Mouse (Mus musculus) liver, embryonic 14.5 days (tissue): ENCODE measurements around the gene Akr1b10. TPM values are rescaled to one million over a fixed set of nuclear protein-coding genes. Genes with fewer than 3 reads are reported as not detected.

ENCODE experiments used
- ATAC-seq: fragments of 200-750 bp; cut with Nextera tagmentation; 2 replicates; pipeline ENCODE4 v1.8.0; 2017; ENCODE audit warnings: moderate number of reproducible peaks, mild to moderate bottlenecking, moderate library complexity; ENCODE audit not compliant: insufficient read depth
- DNase-seq, 3 experiments: peaks; one replicate each; pipeline ENCODE4 v3.0.0-alpha.2; 2012 to 2013; ENCODE audit warnings: low read depth in 3 of 3, low spot score in 3 of 3
- H3K27ac ChIP-seq: fragments of 300-500 bp; sonication (generic); 2 replicates; pipeline ENCODE4 v1.5.1; 2014; ENCODE audit warnings: moderate library complexity, mild to moderate bottlenecking, control low read depth, inconsistent platforms
- H3K27me3 ChIP-seq: fragments of 300-500 bp; sonication (generic); 2 replicates; pipeline ENCODE4 v1.6.1; 2014; ENCODE audit warnings: mild to moderate bottlenecking, low read length, moderate library complexity; ENCODE audit not compliant: control insufficient read depth, insufficient read depth
- H3K36me3 ChIP-seq: fragments of 300-500 bp; sonication (generic); replicated peaks from 2 replicates; pipeline ENCODE4 v1.6.1; 2014; ENCODE audit warnings: low read depth; ENCODE audit not compliant: control insufficient read depth, insufficient read depth
- H3K4me1 ChIP-seq, 2 experiments: fragments of 200-500 bp in 1 of 2; fragments of 300-500 bp in 1 of 2; sonication (generic) in 1 of 2; replicated peaks; 2 replicates each; pipeline ENCODE4 v1.6.1; 2012 to 2014; ENCODE audit warnings: antibody characterized with exemption in 1 of 2, inconsistent platforms in 1 of 2, low read length in 1 of 2; ENCODE audit not compliant: control insufficient read depth in 2 of 2, insufficient read depth in 2 of 2
- H3K4me2 ChIP-seq: fragments of 300-500 bp; sonication (generic); 2 replicates; pipeline ENCODE4 v1.6.1; 2014; ENCODE audit warnings: low read depth, mild to moderate bottlenecking, control low read depth, moderate library complexity
- H3K4me3 ChIP-seq, 2 experiments: fragments of 200-500 bp in 1 of 2; fragments of 300-500 bp in 1 of 2; sonication (generic) in 1 of 2; 2 replicates each; pipeline ENCODE4 v1.5.1; 2012 to 2014; ENCODE audit warnings: low read depth in 2 of 2, low read length in 2 of 2, mild to moderate bottlenecking in 2 of 2, control low read depth in 1 of 2, inconsistent platforms in 1 of 2, moderate library complexity in 1 of 2; ENCODE audit not compliant: insufficient read depth in 1 of 2
- H3K9ac ChIP-seq: fragments of 300-500 bp; sonication (generic); replicated peaks from 2 replicates; pipeline ENCODE4 v1.6.1; 2014; ENCODE audit warnings: mild to moderate bottlenecking, control low read depth, moderate library complexity
- H3K9me3 ChIP-seq: fragments of 300-500 bp; sonication (generic); 2 replicates; pipeline ENCODE4 v1.6.1; 2016; ENCODE audit warnings: low read length, mixed read lengths; ENCODE audit not compliant: control insufficient read depth
- CTCF ChIP-seq: IDR thresholded peaks from 2 replicates; pipeline ENCODE4 v1.5.1; 2016; ENCODE audit warnings: antibody characterized with exemption, low read depth, control low read depth
- EP300 ChIP-seq: IDR thresholded peaks from 2 replicates; pipeline ENCODE4 v1.6.1; 2016; ENCODE audit warnings: antibody characterized with exemption, low read depth
- WGBS: fragments of 180-500 bp; shearing (Covaris S2); extraction: QIAGEN DNeasy Blood & Tissue Kit; methylation state at CpG from one replicate; pipeline ENCODE4 v1.1.7; 2014; ENCODE audit not compliant: insufficient replicate concordance; 5-methylcytosine and 5-hydroxymethylcytosine counted together
- polyA plus RNA-seq, 2 experiments: library from polyadenylated mRNA; depleted of rRNA in 1 of 2; stranded (reverse) in 1 of 2; unstranded in 1 of 2; fragments of >200 nt; fragmentation: Nextera tagmentation in 1 of 2; extraction: Ambion mirVana in 1 of 2; gene quantifications; 2 replicates each; pipeline versions ENCODE4 v1.2.1 to v1.2.3; 2012 to 2014

Gene Akr1b10
- polyA plus RNA-seq, 2 experiments, result 5.0 to 5.1 TPM

DNA sequence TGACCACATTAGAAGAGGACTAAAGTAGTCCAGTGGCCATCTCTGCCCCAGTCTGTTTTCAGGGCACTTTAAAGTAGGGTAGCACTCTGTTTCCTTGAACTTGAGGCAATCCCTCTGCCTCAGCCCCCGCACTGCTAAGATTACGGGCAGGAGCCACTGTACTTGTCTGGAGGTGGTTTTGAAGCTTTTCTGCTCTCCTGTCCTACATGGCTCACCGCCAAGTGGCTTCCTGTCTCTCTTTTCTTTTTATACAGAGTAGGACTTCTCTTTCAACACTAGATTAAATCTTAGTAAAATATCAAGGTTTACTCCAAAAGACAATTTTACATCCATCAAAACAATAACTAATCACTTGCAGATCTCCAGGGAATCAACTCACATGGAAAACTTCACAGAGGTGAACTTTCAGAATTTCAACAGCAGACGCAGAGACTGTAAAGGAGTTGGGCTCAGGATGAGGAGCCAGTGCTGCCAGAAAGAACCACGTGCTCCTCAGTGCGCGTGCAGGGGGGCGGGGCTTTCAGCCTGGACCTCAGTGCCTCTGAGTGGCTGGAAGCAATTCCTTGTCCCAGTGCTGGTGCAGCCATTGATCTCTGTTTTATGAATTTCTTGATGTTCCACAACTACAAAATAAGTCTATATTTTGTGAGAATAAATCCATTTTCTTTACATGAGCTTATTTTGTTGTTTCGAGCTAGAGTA lies 57.7 kb downstream of the Akr1b10 start:
- no peaks in the 10 kb centered on the region for H3K36me3 ChIP-seq
- no peak overlapping the region for H3K4me2 ChIP-seq
- H3K4me3 ChIP-seq, result no peak overlapping the region
- no peaks in the 10 kb centered on the region for H3K27me3 ChIP-seq
- no peaks in the 10 kb centered on the region for H3K4me1 ChIP-seq
- TF ChIP-seq EP300 (no peak), CTCF (no peak)
- no peak for DNase-seq
- no peak for ATAC-seq
- H3K27ac ChIP-seq, result no peak overlapping the region
- no peak overlapping the region for H3K9ac ChIP-seq
- H3K9me3 ChIP-seq, result no peaks in the 10 kb centered on the region
- 63% methylated on average over 9 of the region's 9 CpGs for WGBS

DNA sequence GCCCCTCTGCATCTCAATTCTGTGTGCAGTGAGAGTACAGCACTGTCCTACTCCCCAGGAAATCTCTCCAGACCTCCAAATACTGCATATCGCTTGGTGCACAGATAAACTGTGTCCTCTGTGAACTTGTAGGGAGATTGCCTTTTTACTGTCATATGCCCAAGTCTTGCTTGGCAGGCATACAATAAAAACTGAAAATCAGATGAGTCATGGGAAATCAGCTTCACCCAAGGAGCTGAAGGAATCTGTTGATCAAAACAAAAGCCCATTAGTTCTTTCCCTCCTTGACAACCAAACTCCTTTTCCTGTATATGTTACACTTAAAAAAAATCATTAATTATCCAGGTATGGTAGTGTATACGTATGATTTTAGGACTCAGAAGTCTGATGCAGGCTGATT lies 59.8 kb downstream of the Akr1b10 start:
- no peak for DNase-seq
- no peak overlapping the region for H3K9ac ChIP-seq
- no peak for ATAC-seq
- H3K4me1 ChIP-seq, result no peaks in the 10 kb centered on the region
- TF ChIP-seq EP300, result no peak
- TF ChIP-seq CTCF, result no peak
- H3K9me3 ChIP-seq, result no peaks in the 10 kb centered on the region
- WGBS, result 51% methylated on average over 2 of the region's 2 CpGs
- H3K4me2 ChIP-seq, result no peak overlapping the region
- H3K36me3 ChIP-seq, result no peaks in the 10 kb centered on the region
- no peak overlapping the region for H3K4me3 ChIP-seq
- no peaks in the 10 kb centered on the region for H3K27me3 ChIP-seq
- H3K27ac ChIP-seq, result no peak overlapping the region

Other genes with a start within 250 kb of the Akr1b10 start
- gene Slc35b4, start 207.1 kb upstream of the Akr1b10 start, polyA plus RNA-seq (2012; rRNA removed), result 7.8 and 8.4 TPM in 2 replicates
- gene Slc35b4, start 207.1 kb upstream of the Akr1b10 start, polyA plus RNA-seq (2014; fragmentation: Nextera tagmentation; extraction: Ambion mirVana), result 17.0 and 20.6 TPM in 2 replicates
- gene Akr1b3, start 66.7 kb upstream of the Akr1b10 start, polyA plus RNA-seq (2012; rRNA removed), result 27.3 and 32.2 TPM in 2 replicates
- 48.4 and 50.4 TPM in 2 replicates for gene Akr1b3, start 66.7 kb upstream of the Akr1b10 start, polyA plus RNA-seq (2014; fragmentation: Nextera tagmentation; extraction: Ambion mirVana)
- 3.6 and 4.7 TPM in 2 replicates for gene Akr1b8, start 30.1 kb upstream of the Akr1b10 start, polyA plus RNA-seq (2012; rRNA removed)
- 4.2 and 5.7 TPM in 2 replicates for gene Akr1b8, start 30.1 kb upstream of the Akr1b10 start, polyA plus RNA-seq (2014; fragmentation: Nextera tagmentation; extraction: Ambion mirVana)
- 1.7 and 2.4 TPM in 2 replicates for gene Akr1b7, start 28.1 kb downstream of the Akr1b10 start, polyA plus RNA-seq (2012; rRNA removed)
- 5.1 and 5.4 TPM in 2 replicates for gene Akr1b7, start 28.1 kb downstream of the Akr1b10 start, polyA plus RNA-seq (2014; fragmentation: Nextera tagmentation; extraction: Ambion mirVana)
- gene Bpgm, start 92.0 kb downstream of the Akr1b10 start, polyA plus RNA-seq (2012; rRNA removed), result 84.9 and 140 TPM in 2 replicates
- 136 and 143 TPM in 2 replicates for gene Bpgm, start 92.0 kb downstream of the Akr1b10 start, polyA plus RNA-seq (2014; fragmentation: Nextera tagmentation; extraction: Ambion mirVana)
- 15.1 and 24.9 TPM in 2 replicates for gene Cald1, start 214.3 kb downstream of the Akr1b10 start, polyA plus RNA-seq (2012; rRNA removed)
- 44.0 and 45.1 TPM in 2 replicates for gene Cald1, start 214.3 kb downstream of the Akr1b10 start, polyA plus RNA-seq (2014; fragmentation: Nextera tagmentation; extraction: Ambion mirVana)